ENCODE assay signal across 21 mouse cellular contexts in the genomic region with DNA sequence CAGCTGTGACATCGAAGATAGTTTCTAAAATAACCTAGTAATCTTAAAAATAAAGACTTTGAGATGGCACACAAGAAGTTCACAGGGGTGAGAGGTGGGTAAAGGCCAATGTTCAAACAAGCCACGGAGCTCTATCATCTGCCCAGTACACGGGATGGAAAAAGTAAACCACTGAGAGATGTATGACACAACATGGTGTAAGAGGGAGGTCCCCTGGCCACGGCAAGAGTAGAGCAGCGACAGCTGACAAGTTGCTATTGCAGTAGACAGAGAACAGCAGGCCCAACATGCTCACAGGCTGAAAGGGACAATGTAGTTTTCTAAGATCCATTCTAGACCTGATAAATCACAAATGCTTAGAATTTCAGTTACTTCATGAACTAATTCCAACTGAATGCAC.
DNase-seq lines count a peak whose midpoint lies in the region; ATAC-seq and TF ChIP-seq lines count a peak whose summit lies in the region.
"Had no signal": no experiment of that assay in that cellular context is flagged by ENCODE, and none has a peak within 500 bp of the region (broad histone marks: within the 10 kb centered on the region; RNA-seq: fewer than 3 reads in every experiment).

No protein-coding gene starts in this region.

- 57% methylated on average over 5 of the region's 5 CpGs for WGBS in liver, adult 2 months
- 60% methylated on average over 5 of the region's 5 CpGs for WGBS in liver, postnatal 0 days (ENCODE audit: insufficient replicate concordance)
- WGBS in midbrain, embryonic 15.5 days = 86% methylated on average over 5 of the region's 5 CpGs

- H3K4me1 ChIP-seq in liver, adult 2 months (ENCODE audit: control insufficient read depth, insufficient read depth, low read length) = peaks cover 5% of the 10 kb centered on the region; the same call in 1 of the 2 replicates
- no peaks in the 10 kb centered on the region for H3K4me1 ChIP-seq in liver, postnatal 0 days (ENCODE audit: insufficient read depth)
- no peaks in the 10 kb centered on the region for H3K4me1 ChIP-seq in midbrain, embryonic 15.5 days
- H3K4me1 ChIP-seq: heart, embryonic 15.5 days; hindbrain, embryonic 15.5 days had no signal

- no peak overlapping the region for H3K27ac ChIP-seq in liver, adult 2 months (replicated peaks; ENCODE audit: insufficient read depth, low read depth, low read length)
- no peak overlapping the region for H3K27ac ChIP-seq in liver, postnatal 0 days (ENCODE audit: low read depth)
- no peak overlapping the region for H3K27ac ChIP-seq in midbrain, embryonic 15.5 days
- H3K27ac ChIP-seq: embryonic facial prominence, embryonic 12.5 days; forebrain, embryonic 13.5 days; heart, adult 2 months; heart, embryonic 15.5 days; hindbrain, embryonic 10.5 days; hindbrain, embryonic 15.5 days had no signal

- peaks cover 9% of the 10 kb centered on the region for H3K36me3 ChIP-seq in liver, adult 2 months (ENCODE audit: control insufficient read depth, insufficient read depth, low read length)
- no peaks in the 10 kb centered on the region for H3K36me3 ChIP-seq in liver, postnatal 0 days (replicated peaks; ENCODE audit: insufficient read depth, low read length)
- no peaks in the 10 kb centered on the region for H3K36me3 ChIP-seq in midbrain, embryonic 15.5 days (replicated peaks)
- H3K36me3 ChIP-seq: embryonic facial prominence, embryonic 12.5 days; heart, embryonic 15.5 days; hindbrain, embryonic 10.5 days; hindbrain, embryonic 15.5 days had no signal

- no peak overlapping the region for H3K4me3 ChIP-seq in liver, adult 2 months (ENCODE audit: insufficient read depth, low read depth, low read length)
- no peak overlapping the region for H3K4me3 ChIP-seq in liver, postnatal 0 days (ENCODE audit: low read depth, low read length)
- H3K4me3 ChIP-seq in midbrain, embryonic 15.5 days = no peak overlapping the region
- H3K4me3 ChIP-seq: embryonic facial prominence, embryonic 12.5 days; forebrain, embryonic 13.5 days; heart, adult 2 months; heart, embryonic 15.5 days; hindbrain, embryonic 10.5 days; hindbrain, embryonic 15.5 days had no signal

- DNase-seq in liver, adult 2 months (ENCODE audit: extremely low read depth, low read depth, low spot score) = peak; percentile 24
- DNase-seq in liver, postnatal 0 days = no peak
- peak; percentile 22 for DNase-seq in CD4-positive, CD25-positive, alpha-beta regulatory T cell, adult 2 months (ENCODE audit: low read depth, low spot score)
- peak; percentile 5 for DNase-seq in lung, postnatal 25 days (ENCODE audit: low spot score)
- no peak for DNase-seq in retina, postnatal 1 day
- DNase-seq in frontal cortex, postnatal 36 days (ENCODE audit: low spot score in 2 of 2) = no peak
- DNase-seq: adrenal gland, postnatal 14 days; cerebellum, adult 11-12 months; cerebellum, adult 9-10 months; cerebellum, postnatal 25 days; forebrain, postnatal 0 days; heart, adult 2 months; heart, postnatal 14 days had no signal

- no peaks in the 10 kb centered on the region for H3K79me2 ChIP-seq in liver, adult 2 months (ENCODE audit: control insufficient read depth, insufficient read depth, low read length)

- no peak overlapping the region for H3K9ac ChIP-seq in liver, adult 2 months (ENCODE audit: low read depth, low read length)
- H3K9ac ChIP-seq in liver, postnatal 0 days (replicated peaks) = no peak overlapping the region
- no peak overlapping the region for H3K9ac ChIP-seq in midbrain, embryonic 15.5 days
- H3K9ac ChIP-seq: embryonic facial prominence, embryonic 12.5 days; forebrain, embryonic 13.5 days; forebrain, postnatal 0 days; heart, embryonic 15.5 days; hindbrain, embryonic 15.5 days had no signal

- no peak for TF ChIP-seq POLR2A in liver, adult 2 months (IDR thresholded peaks at IDR 0.05; ENCODE audit: extremely low read depth, insufficient read depth, low read length)

- no peak for ATAC-seq in liver, postnatal 0 days
- ATAC-seq in inflammation-experienced regulatory T-cells, adult 6 months = peak; percentile 46
- no peak for ATAC-seq in midbrain, embryonic 15.5 days (replicated peaks)
- ATAC-seq: forebrain, embryonic 13.5 days; forebrain, postnatal 0 days had no signal

- no peak overlapping the region for H3K4me2 ChIP-seq in liver, postnatal 0 days (ENCODE audit: low read depth, low read length)
- H3K4me2 ChIP-seq in midbrain, embryonic 15.5 days = no peak overlapping the region
- H3K4me2 ChIP-seq: embryonic facial prominence, embryonic 12.5 days; forebrain, embryonic 13.5 days; heart, embryonic 11.5 days; heart, embryonic 15.5 days; hindbrain, embryonic 15.5 days had no signal

- H3K9me3 ChIP-seq in liver, postnatal 0 days (ENCODE audit: low read length) = no peaks in the 10 kb centered on the region
- no peaks in the 10 kb centered on the region for H3K9me3 ChIP-seq in midbrain, embryonic 15.5 days
- H3K9me3 ChIP-seq: embryonic facial prominence, embryonic 12.5 days; forebrain, embryonic 13.5 days; heart, embryonic 15.5 days; hindbrain, embryonic 10.5 days; hindbrain, embryonic 15.5 days had no signal

- TF ChIP-seq CTCF in liver, adult 2 months (IDR thresholded peaks at IDR 0.05; ENCODE audit: low read depth, low read length) = no peak
- TF ChIP-seq CTCF in liver, postnatal 0 days (IDR thresholded peaks at IDR 0.05; ENCODE audit: low read depth) = no peak

- no peak for TF ChIP-seq EP300 in liver, postnatal 0 days (IDR thresholded peaks at IDR 0.05; ENCODE audit: low read depth)

- no peaks in the 10 kb centered on the region for H3K27me3 ChIP-seq in liver, adult 2 months (ENCODE audit: control insufficient read depth, insufficient read depth, low read length)
- H3K27me3 ChIP-seq in liver, postnatal 0 days (ENCODE audit: insufficient read depth, low read length) = no peaks in the 10 kb centered on the region
- no peaks in the 10 kb centered on the region for H3K27me3 ChIP-seq in midbrain, embryonic 15.5 days (replicated peaks)
- H3K27me3 ChIP-seq: embryonic facial prominence, embryonic 12.5 days; forebrain, embryonic 13.5 days; heart, embryonic 15.5 days; hindbrain, embryonic 15.5 days had no signal

Comparison
In these comparisons a context has a peak if more than half of its experiments do, and no peak if none do; other contexts are left out.
1. DNase-seq: peak in liver, adult 2 months (single experiment), CD4-positive, CD25-positive, alpha-beta regulatory T cell, adult 2 months (single experiment) and lung, postnatal 25 days (single experiment); none in liver, postnatal 0 days (single experiment), retina, postnatal 1 day (single experiment) and frontal cortex, postnatal 36 days (0 of 2).